Mouse (Mus musculus): Measurements from ENCODE around the gene Begain. TPM values are rescaled to one million over a fixed set of nuclear protein-coding genes. Genes with fewer than 3 reads are reported as not detected.

Gene Begain
- total RNA-seq, 4 experiments from 2014 or later, result 2.4 to 8.2 (median 4.5) TPM

Other genes starting within 250 kb of the Begain start
- gene Slc25a29, start 232.3 kb downstream of the Begain start, total RNA-seq (2022), result 10 to 100 TPM; 19.8 to 29.4 (median 23.8) TPM
- 10 to 100 TPM; 10.2 to 14.0 (median 12.2) TPM for gene Slc25a47, start 232.2 kb downstream of the Begain start, total RNA-seq (2022)
- 1 to 10 TPM; 8.1 to 9.6 (median 8.4) TPM for gene Wdr25, start 174.6 kb downstream of the Begain start, total RNA-seq (2022)
- 10 to 100 TPM; 63.1 to 70.0 (median 66.8) TPM for gene Wars, start 174.0 kb downstream of the Begain start, total RNA-seq (2022)